ENCODE assay signal across 25 mouse cellular contexts in the genomic region with DNA sequence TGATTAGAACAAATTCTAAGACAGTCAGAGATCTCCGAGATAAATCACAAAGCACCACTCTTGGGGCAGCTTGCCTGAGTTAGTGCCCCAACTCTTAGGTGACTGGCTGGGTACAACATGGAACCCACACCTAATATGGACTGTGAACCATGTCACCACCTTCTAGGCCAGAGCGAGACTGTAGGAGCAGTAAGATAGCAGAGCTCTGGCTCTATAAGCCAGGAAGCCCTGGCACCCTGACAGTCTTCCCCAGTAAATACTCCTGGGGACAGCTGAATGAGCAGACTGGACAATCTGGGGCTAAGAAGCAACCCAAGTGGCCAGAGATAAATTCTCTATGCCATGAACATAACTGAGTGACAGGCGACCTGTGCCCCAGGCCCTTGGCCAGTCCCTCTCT.
"Had no signal": no experiment of that assay in that cellular context is flagged by ENCODE, and none has a peak within 500 bp of the region (broad histone marks: within the 10 kb centered on the region; RNA-seq: fewer than 3 reads in every experiment).

No protein-coding gene starts in this region.

- H3K27ac ChIP-seq: heart, embryonic 13.5 days; heart, embryonic 15.5 days; hindbrain, embryonic 12.5 days; hindbrain, embryonic 14.5 days; intestine, embryonic 15.5 days; layer of hippocampus, adult 2 months; limb, embryonic 13.5 days; limb, embryonic 15.5 days; liver, embryonic 12.5 days; liver, embryonic 14.5 days had no signal

- H3K36me3 ChIP-seq: heart, embryonic 13.5 days; heart, embryonic 15.5 days; hindbrain, embryonic 12.5 days; intestine, embryonic 15.5 days; limb, embryonic 15.5 days had no signal

- ATAC-seq: hindbrain, embryonic 16.5 days; inflammation-experienced regulatory T-cells, adult 6 months; intestine, embryonic 15.5 days; intestine, postnatal 0 days; liver, embryonic 12.5 days had no signal

- H3K4me2 ChIP-seq: heart, embryonic 11.5 days; heart, embryonic 13.5 days; heart, embryonic 15.5 days; hindbrain, embryonic 12.5 days; hindbrain, embryonic 14.5 days; intestine, embryonic 15.5 days; limb, embryonic 13.5 days; limb, embryonic 15.5 days; liver, embryonic 12.5 days had no signal

- H3K9ac ChIP-seq: heart, embryonic 13.5 days; heart, embryonic 15.5 days; hindbrain, embryonic 12.5 days; hindbrain, embryonic 14.5 days; intestine, embryonic 15.5 days; limb, embryonic 13.5 days; limb, embryonic 15.5 days; liver, embryonic 12.5 days; liver, embryonic 14.5 days had no signal

- DNase-seq: gastrocnemius, postnatal 14 days; heart, adult 18-20 months; heart, postnatal 10 days; heart, postnatal 4 days; kidney, adult 2 months; kidney, adult 9 months; kidney, postnatal 10 days; kidney, postnatal 25 days; kidney, postnatal 4 days; left cerebral cortex, postnatal 4 days had no signal

- H3K27me3 ChIP-seq: heart, embryonic 13.5 days; heart, embryonic 15.5 days; hindbrain, embryonic 12.5 days; intestine, embryonic 15.5 days; limb, embryonic 13.5 days; limb, embryonic 15.5 days; liver, embryonic 12.5 days had no signal

- H3K4me1 ChIP-seq: heart, embryonic 15.5 days; intestine, embryonic 15.5 days; limb, embryonic 13.5 days; limb, embryonic 15.5 days had no signal

- H3K4me3 ChIP-seq: heart, embryonic 13.5 days; heart, embryonic 15.5 days; hindbrain, embryonic 10.5 days; hindbrain, embryonic 12.5 days; intestine, embryonic 15.5 days; layer of hippocampus, adult 2 months; limb, embryonic 13.5 days; limb, embryonic 15.5 days; liver, embryonic 12.5 days had no signal

- H3K9me3 ChIP-seq: heart, embryonic 13.5 days; heart, embryonic 15.5 days; hindbrain, embryonic 10.5 days; hindbrain, embryonic 12.5 days; intestine, embryonic 15.5 days; limb, embryonic 13.5 days; limb, embryonic 15.5 days; liver, embryonic 12.5 days had no signal
